Mouse (Mus musculus) left cerebral cortex, adult 2 months (tissue): ENCODE data around the gene Gstm3. TPM values are rescaled to one million over a fixed set of nuclear protein-coding genes. Genes with fewer than 3 reads are reported as not detected.
"Not testable (repeated sequence)": the region's sequence is repeated elsewhere in the genome, so short reads cannot be mapped to it uniquely, and the experiment has no call there.

Experiments
- DNase-seq, 2 experiments: peaks; one replicate each; pipeline ENCODE4 v3.0.0; 2021 to 2022; ENCODE audit warnings: low spot score in 2 of 2, mixed read lengths in 1 of 2; ENCODE audit errors: extremely low spot score in 1 of 2
- H3K27ac ChIP-seq: fragments of 200-600 bp; 2 replicates; pipeline ENCODE4 v1.8.1; 2022
- H3K4me3 ChIP-seq: fragments of 200-600 bp; 2 replicates; pipeline ENCODE4 v1.8.1; 2022
- CTCF ChIP-seq: fragments of 200-600 bp; IDR thresholded peaks from 2 replicates; pipeline ENCODE4 v1.8.1; 2022; ENCODE audit warnings: antibody characterized with exemption, mild to moderate bottlenecking, moderate library complexity
- intact Hi-C: fragments of 180-260 bp; cut with DNase I; formaldehyde crosslinking; loops from one replicate; pipeline ENCODE4 v1.15.1; 2025
- total RNA-seq, 2 experiments: library from RNA; stranded (reverse); gene quantifications; 2 replicates each; pipeline ENCODE4 v1.2.3; 2021

Gstm3 gene
- total RNA-seq, 2 experiments from 2014 or later: not detected

- intact Hi-C loops: no loop called here
- TF ChIP-seq CTCF: no peak
- Histone ChIP-seq H3K4me3 (no peak overlapping the region), H3K27ac (no peak overlapping the region)
- no peak for DNase-seq
Observed at GRCm38 (mm10) chr3:107998591-107998990, 29.5 kb upstream of the Gstm3 start.

- intact Hi-C loops: no loop called here
- Histone ChIP-seq H3K27ac (no peak overlapping the region), H3K4me3 (no peak overlapping the region)
- no peak for DNase-seq
- no peak for TF ChIP-seq CTCF
Observed at GRCm38 (mm10) chr3:107996576-107996975, 27.5 kb upstream of the Gstm3 start.

DNA sequence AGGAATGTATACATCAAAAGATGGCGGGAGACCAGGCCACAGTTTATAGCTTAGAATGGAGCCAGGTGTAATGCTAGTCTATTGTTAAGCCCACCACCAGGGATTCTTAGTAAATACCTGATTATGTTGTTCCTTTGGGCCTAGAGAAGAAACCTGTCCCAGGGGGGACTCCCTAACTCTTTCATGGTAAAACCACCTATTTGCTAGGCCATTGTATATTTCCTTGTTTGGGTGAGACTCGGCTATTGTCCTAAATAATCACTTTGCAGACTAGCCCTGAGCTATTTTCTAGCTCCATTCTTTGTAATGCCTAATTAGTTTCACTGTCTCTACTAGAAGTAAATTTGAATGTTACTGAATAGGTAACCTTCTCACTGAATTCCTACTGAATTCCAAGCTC is 26.9 kb upstream of the Gstm3 start:
- H3K4me3 ChIP-seq, H3K27ac ChIP-seq, intact Hi-C loops, DNase-seq: not testable (repeated sequence)

- DNase-seq: no peak
- TF ChIP-seq CTCF: no peak
- H3K27ac ChIP-seq: no peak within 1 kb of the TSS
- intact Hi-C loops: no loop called here
- no peak within 1 kb of the TSS for H3K4me3 ChIP-seq
Observed at GRCm38 (mm10) chr3:107986041-107986562, 17.0 kb upstream of the Gstm3 start, which contains the start of gene Gstm2. Gene Gstm2, minus strand, starts transcription at chr3:107986453.

DNA sequence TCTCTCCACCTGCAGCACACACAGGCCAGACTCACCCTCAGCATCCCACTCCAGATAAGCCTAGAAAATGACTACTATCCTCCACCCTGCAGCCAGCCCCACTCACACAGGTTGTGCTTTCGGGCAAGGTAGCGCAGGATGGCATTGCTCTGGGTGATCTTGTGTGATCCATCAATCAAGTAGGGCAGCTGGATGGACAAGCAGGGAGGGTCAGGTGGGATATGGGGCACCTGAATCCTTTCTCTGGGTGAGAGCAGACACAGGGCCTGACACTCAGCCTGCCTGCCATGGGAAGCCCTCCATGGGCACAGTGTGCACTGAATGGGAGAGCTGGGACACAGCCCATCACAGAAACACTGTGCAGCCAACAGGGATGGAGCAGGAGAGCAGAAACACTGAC is 16.1 kb upstream of the Gstm3 start:
- H3K27ac ChIP-seq, intact Hi-C loops, DNase-seq: not testable (repeated sequence)

DNA sequence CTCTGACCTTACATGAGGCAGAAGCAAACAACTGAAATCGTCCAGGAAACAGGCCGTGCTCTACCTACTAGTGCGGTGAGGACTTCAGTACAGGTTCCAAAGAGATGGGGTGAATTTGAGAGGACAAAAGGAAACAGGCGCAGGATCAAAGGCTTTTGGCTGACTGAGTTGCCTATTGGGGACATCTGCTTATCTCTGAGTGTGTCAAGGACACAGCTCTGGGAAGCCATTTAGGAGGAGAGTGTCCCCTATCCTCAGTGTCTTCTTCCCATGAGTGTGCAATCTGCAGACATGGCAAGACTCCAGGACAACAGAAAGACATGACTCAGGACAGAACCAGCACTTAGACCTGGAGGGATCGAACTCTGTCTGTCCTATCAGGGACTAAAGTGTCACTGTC is 15.4 kb upstream of the Gstm3 start:
- TF ChIP-seq CTCF: no peak
- intact Hi-C loops: no loop called here
- Histone ChIP-seq H3K27ac (no peak overlapping the region), H3K4me3 (no peak overlapping the region)
- no peak for DNase-seq

More for the DNA sequence above, 16.1 kb upstream of the Gstm3 start:
- H3K4me3 ChIP-seq: not testable (repeated sequence)

GRCm38 (mm10) chr3:107983771-107984170 is 14.7 kb upstream of the Gstm3 start:
- intact Hi-C loops: no loop called here
- DNase-seq: no peak
- TF ChIP-seq CTCF: no peak
- no peak overlapping the region for H3K4me3 ChIP-seq
- H3K27ac ChIP-seq: no peak overlapping the region

- H3K27ac ChIP-seq: no peak overlapping the region
- DNase-seq: no peak
- TF ChIP-seq CTCF: no peak
- intact Hi-C loops: no loop called here
- H3K4me3 ChIP-seq: no peak overlapping the region
Observed at GRCm38 (mm10) chr3:107982726-107983125, 13.6 kb upstream of the Gstm3 start.

- intact Hi-C loops: no loop called here
- DNase-seq: no peak
- TF ChIP-seq CTCF: peak; percentile 11
- Histone ChIP-seq H3K4me3 (no peak overlapping the region), H3K27ac (no peak overlapping the region)
Observed at GRCm38 (mm10) chr3:107981261-107981660, 12.2 kb upstream of the Gstm3 start.

GRCm38 (mm10) chr3:107977691-107978090 is 8.6 kb upstream of the Gstm3 start:
- Histone ChIP-seq H3K4me3 (no peak overlapping the region), H3K27ac (no peak overlapping the region)
- intact Hi-C loops: no loop called here
- TF ChIP-seq CTCF: no peak
- no peak for DNase-seq

DNA sequence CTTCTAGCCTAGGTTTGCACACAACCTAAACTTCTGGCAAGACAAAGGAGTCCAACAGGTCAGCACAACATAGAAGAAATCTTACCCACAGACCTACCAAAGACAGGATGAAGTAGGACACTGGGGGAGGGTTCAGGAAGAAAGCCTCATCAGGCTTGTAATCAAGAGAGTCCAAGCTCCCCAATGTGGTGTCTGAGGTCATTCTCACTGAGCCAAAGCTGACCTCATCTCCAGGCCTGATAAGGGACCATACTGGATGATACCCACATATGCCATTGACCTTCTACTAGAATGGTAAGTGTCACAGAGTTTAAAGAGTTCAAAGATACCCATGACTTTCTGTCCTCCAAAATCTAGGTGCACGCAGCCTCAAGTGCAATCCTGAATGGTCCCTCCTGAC is 5.2 kb upstream of the Gstm3 start:
- TF ChIP-seq CTCF: no peak

DNA sequence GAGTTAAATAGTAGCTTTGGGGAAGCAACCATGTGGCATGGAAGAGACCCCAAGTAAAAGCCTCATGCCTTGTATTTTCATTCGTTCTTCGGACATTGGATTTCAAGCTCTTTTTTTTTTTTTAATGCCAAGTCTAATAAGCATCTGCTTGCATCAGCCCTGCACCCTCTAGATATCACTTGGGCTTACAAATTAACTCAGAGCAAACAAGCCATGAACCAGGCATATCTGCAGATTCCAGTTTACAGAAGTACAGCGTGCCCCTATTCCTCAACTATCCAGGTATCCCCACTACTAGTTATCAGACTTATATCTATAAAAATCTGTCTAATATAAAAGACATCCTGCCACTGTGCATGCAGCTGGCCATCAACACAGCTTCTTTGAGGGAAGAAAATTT is 3.0 kb upstream of the Gstm3 start:
- intact Hi-C loops: no loop called here
- TF ChIP-seq CTCF: no peak
- Histone ChIP-seq H3K27ac (no peak overlapping the region), H3K4me3 (no peak overlapping the region)
- no peak for DNase-seq

More for the DNA sequence above, 5.2 kb upstream of the Gstm3 start:
- intact Hi-C loops: no loop called here
- no peak overlapping the region for H3K4me3 ChIP-seq
- no peak for DNase-seq
- H3K27ac ChIP-seq: no peak overlapping the region

DNA sequence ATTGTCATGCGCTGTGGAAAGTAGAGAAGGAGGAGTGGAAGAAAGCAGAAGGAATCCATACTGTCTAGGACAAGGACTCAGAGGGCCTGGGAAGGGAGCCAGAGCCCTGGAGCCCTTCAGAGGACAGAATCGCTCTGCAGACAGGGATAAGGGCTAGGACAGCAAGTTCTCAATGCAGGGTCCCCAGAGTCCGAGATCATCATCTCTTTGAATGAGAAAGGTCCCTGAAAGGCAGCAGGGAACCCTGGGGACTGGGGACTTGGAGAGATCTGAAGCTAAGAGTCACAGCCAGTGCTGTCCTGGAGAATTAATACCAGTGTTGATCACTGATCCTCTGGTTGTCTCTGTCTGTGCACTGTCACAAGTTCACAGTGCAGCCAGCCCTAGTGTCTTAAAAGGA is 2.0 kb upstream of the Gstm3 start:
- intact Hi-C loops, DNase-seq, H3K27ac ChIP-seq, H3K4me3 ChIP-seq: not testable (repeated sequence)

GRCm38 (mm10) chr3:107966631-107967030 is 2.5 kb downstream of the Gstm3 start:
- intact Hi-C loops: no loop called here
- no peak for DNase-seq
- H3K27ac ChIP-seq: no peak overlapping the region
- H3K4me3 ChIP-seq: no peak overlapping the region
- TF ChIP-seq CTCF: no peak
